Mouse (Mus musculus) bone marrow macrophage, adult 2 months (primary cell): ENCODE measurements around the gene Gm6408.
"Not testable (repeated sequence)": the region's sequence is repeated elsewhere in the genome, so short reads cannot be mapped to it uniquely, and the experiment has no call there.

ENCODE experiments used
- CTCF ChIP-seq: IDR thresholded peaks from 2 replicates; pipeline ENCODE4 v1.5.1; 2012; ENCODE audit warnings: low read depth, mild to moderate bottlenecking, low read length, moderate library complexity
- POLR2A ChIP-seq: IDR thresholded peaks from 2 replicates; pipeline ENCODE4 v1.6.1; 2012; ENCODE audit warnings: mild to moderate bottlenecking, low read depth, low read length, borderline replicate concordance

GRCm38 (mm10) chr5:146479564-146479963 lies 2.2 kb upstream of the Gm6408 start:
- TF ChIP-seq CTCF, POLR2A: not testable (repeated sequence)
